Mouse (Mus musculus) heart, postnatal 0 days (tissue): ENCODE measurements at regions not wholly inside any gene's neighbourhood (a gene's known extent, or its start where the extent isn't known, plus 50 kb on each side); places are given as distances from the start of the nearest gene placed in this dataset.

ENCODE experiments used
- ATAC-seq: fragments of 200-750 bp; cut with Nextera tagmentation; 2 replicates; pipeline ENCODE4 v1.8.0; 2017; ENCODE audit warnings: low read depth, moderate number of reproducible peaks, moderate library complexity; ENCODE audit not compliant: insufficient read depth
- DNase-seq: peaks from one replicate; pipeline ENCODE4 v3.0.0-alpha.2; 2016; ENCODE audit warnings: low spot score
- H3K27ac ChIP-seq: fragments of 300-500 bp; sonication (generic); 2 replicates; pipeline ENCODE4 v1.5.1; 2014; ENCODE audit warnings: low read depth, mild to moderate bottlenecking
- H3K27me3 ChIP-seq: fragments of 300-500 bp; sonication (generic); 2 replicates; pipeline ENCODE4 v1.6.1; 2014; ENCODE audit warnings: low read length, mixed read lengths; ENCODE audit not compliant: control insufficient read depth, insufficient read depth
- H3K36me3 ChIP-seq: fragments of 300-500 bp; sonication (generic); replicated peaks from 2 replicates; pipeline ENCODE4 v1.6.1; 2014; ENCODE audit warnings: low read length, mixed read lengths; ENCODE audit not compliant: control insufficient read depth, insufficient read depth
- H3K4me1 ChIP-seq: fragments of 300-500 bp; sonication (generic); 2 replicates; pipeline ENCODE4 v1.6.1; 2014; ENCODE audit warnings: antibody characterized with exemption; ENCODE audit not compliant: control insufficient read depth, insufficient read depth
- H3K4me2 ChIP-seq: fragments of 300-500 bp; sonication (generic); 2 replicates; pipeline ENCODE4 v1.6.1; 2014; ENCODE audit warnings: low read depth, mild to moderate bottlenecking, low read length, moderate library complexity
- H3K4me3 ChIP-seq: fragments of 300-500 bp; sonication (generic); 2 replicates; pipeline ENCODE4 v1.5.1; 2014; ENCODE audit warnings: low read depth, low read length
- H3K9ac ChIP-seq: fragments of 300-500 bp; sonication (generic); replicated peaks from 2 replicates; pipeline ENCODE4 v1.6.1; 2014; ENCODE audit warnings: low read depth, low read length, mixed read lengths
- H3K9me3 ChIP-seq: fragments of 300-500 bp; sonication (generic); replicated peaks from 2 replicates; pipeline ENCODE4 v1.6.1; 2016; ENCODE audit warnings: low read length; ENCODE audit not compliant: control insufficient read depth
- CTCF ChIP-seq: IDR thresholded peaks from 2 replicates; pipeline ENCODE4 v1.5.1; 2016; ENCODE audit warnings: antibody characterized with exemption, control low read depth, low read depth
- EP300 ChIP-seq: IDR thresholded peaks from 2 replicates; pipeline ENCODE4 v1.6.1; 2016; ENCODE audit warnings: antibody characterized with exemption, low read depth
- WGBS: fragments of 180-500 bp; shearing (Covaris S2); extraction: QIAGEN DNeasy Blood & Tissue Kit; methylation state at CpG from one replicate; pipeline ENCODE4 v1.1.7; 2014; 5-methylcytosine and 5-hydroxymethylcytosine counted together

GRCm38 (mm10) chr14:48739121-48739520, 65.5 kb upstream of the Otx2 start:
- no peak overlapping the region for H3K27ac ChIP-seq
- DNase-seq (no peak), ATAC-seq (no peak)
- H3K4me3 ChIP-seq, result no peak overlapping the region
- H3K4me2 ChIP-seq, result no peak overlapping the region
- H3K36me3 ChIP-seq, result no peaks in the 10 kb centered on the region
- no peaks in the 10 kb centered on the region for H3K27me3 ChIP-seq
- H3K9me3 ChIP-seq, result no peaks in the 10 kb centered on the region
- 73% methylated on average over 4 of the region's 4 CpGs for WGBS
- TF ChIP-seq EP300, result no peak
- TF ChIP-seq CTCF, result no peak
- no peak overlapping the region for H3K9ac ChIP-seq
- H3K4me1 ChIP-seq, result no peaks in the 10 kb centered on the region

- TF ChIP-seq EP300, result no peak
- TF ChIP-seq CTCF, result no peak
- Histone ChIP-seq H3K27ac (no peak overlapping the region), H3K4me2 (no peak overlapping the region), H3K27me3 (no peaks in the 10 kb centered on the region), H3K36me3 (no peaks in the 10 kb centered on the region), H3K9ac (no peak overlapping the region), H3K9me3 (no peaks in the 10 kb centered on the region), H3K4me3 (no peak overlapping the region), H3K4me1 (no peaks in the 10 kb centered on the region)
- 80% methylated on average over 10 of the region's 10 CpGs for WGBS
- ATAC-seq (no peak), DNase-seq (no peak)
Measured at GRCm38 (mm10) chr14:48738641-48739040, 65.0 kb upstream of the Otx2 start.

- DNase-seq, result no peak
- no peaks in the 10 kb centered on the region for H3K27me3 ChIP-seq
- H3K4me2 ChIP-seq, result no peak overlapping the region
- no peaks in the 10 kb centered on the region for H3K4me1 ChIP-seq
- no peaks in the 10 kb centered on the region for H3K9me3 ChIP-seq
- no peak overlapping the region for H3K27ac ChIP-seq
- TF ChIP-seq EP300, result no peak
- TF ChIP-seq CTCF, result no peak
- H3K4me3 ChIP-seq, result no peak overlapping the region
- H3K36me3 ChIP-seq, result no peaks in the 10 kb centered on the region
- ATAC-seq, result no peak
- no peak overlapping the region for H3K9ac ChIP-seq
- 78% methylated on average over 10 of the region's 10 CpGs for WGBS
Measured at GRCm38 (mm10) chr14:48738213-48738612, 64.6 kb upstream of the Otx2 start.

GRCm38 (mm10) chr14:48736969-48737860, 63.6 kb upstream of the Otx2 start:
- ATAC-seq, result no peak
- Histone ChIP-seq H3K27ac (no peak overlapping the region), H3K4me3 (no peak overlapping the region), H3K36me3 (no peaks in the 10 kb centered on the region), H3K9me3 (no peaks in the 10 kb centered on the region), H3K27me3 (no peaks in the 10 kb centered on the region), H3K4me1 (no peaks in the 10 kb centered on the region), H3K4me2 (no peak overlapping the region), H3K9ac (no peak overlapping the region)
- DNase-seq, result no peak
- 64% methylated on average over 14 of the region's 14 CpGs for WGBS
- TF ChIP-seq CTCF (no peak), EP300 (no peak)

- Histone ChIP-seq H3K4me2 (no peak overlapping the region), H3K9ac (no peak overlapping the region), H3K4me1 (no peaks in the 10 kb centered on the region), H3K27me3 (no peaks in the 10 kb centered on the region), H3K4me3 (no peak overlapping the region), H3K9me3 (no peaks in the 10 kb centered on the region), H3K27ac (no peak overlapping the region), H3K36me3 (no peaks in the 10 kb centered on the region)
- DNase-seq (no peak), ATAC-seq (no peak)
- WGBS, result 82% methylated on average over 6 of the region's 6 CpGs
- TF ChIP-seq EP300 (no peak), CTCF (no peak)
Measured at GRCm38 (mm10) chr14:48736211-48736610, 62.6 kb upstream of the Otx2 start.

GRCm38 (mm10) chr14:48729996-48730395, 56.4 kb upstream of the Otx2 start:
- Histone ChIP-seq H3K4me1 (no peaks in the 10 kb centered on the region), H3K4me2 (no peak overlapping the region), H3K9me3 (no peaks in the 10 kb centered on the region), H3K9ac (no peak overlapping the region), H3K36me3 (no peaks in the 10 kb centered on the region), H3K27me3 (no peaks in the 10 kb centered on the region), H3K27ac (no peak overlapping the region), H3K4me3 (no peak overlapping the region)
- TF ChIP-seq EP300 (no peak), CTCF (no peak)
- no peak for DNase-seq
- WGBS, result 79% methylated on average over 2 of the region's 2 CpGs
- no peak for ATAC-seq
